Mouse (Mus musculus) hindbrain, embryonic 16.5 days (tissue): ENCODE measurements at regions not wholly inside any gene's neighbourhood (a gene's known extent, or its start where the extent isn't known, plus 50 kb on each side); places are given as distances from the start of the nearest gene placed in this dataset.

Experiments
- ATAC-seq: fragments of 200-750 bp; cut with Nextera tagmentation; 2 replicates; pipeline ENCODE4 v1.8.0; 2017; ENCODE audit warnings: moderate TSS enrichment, moderate library complexity
- H3K27ac ChIP-seq: fragments of 300-500 bp; sonication (generic); 2 replicates; pipeline ENCODE4 v1.5.1; 2014; ENCODE audit warnings: low read depth, mild to moderate bottlenecking, control low read depth, low read length, moderate library complexity
- H3K27me3 ChIP-seq: fragments of 300-500 bp; sonication (generic); replicated peaks from 2 replicates; pipeline ENCODE4 v1.6.1; 2014; ENCODE audit warnings: low read length; ENCODE audit not compliant: control insufficient read depth, insufficient read depth
- H3K36me3 ChIP-seq: fragments of 300-500 bp; sonication (generic); 2 replicates; pipeline ENCODE4 v1.6.1; 2014; ENCODE audit warnings: mild to moderate bottlenecking, low read length, moderate library complexity, mixed read lengths; ENCODE audit not compliant: control insufficient read depth, insufficient read depth
- H3K4me1 ChIP-seq: fragments of 300-500 bp; sonication (generic); 2 replicates; pipeline ENCODE4 v1.6.1; 2014; ENCODE audit warnings: low read depth, low read length; ENCODE audit not compliant: control insufficient read depth, insufficient read depth
- H3K4me2 ChIP-seq: fragments of 300-500 bp; sonication (generic); 2 replicates; pipeline ENCODE4 v1.6.1; 2014; ENCODE audit warnings: mild to moderate bottlenecking, low read length, control low read depth, moderate library complexity
- H3K4me3 ChIP-seq: fragments of 300-500 bp; sonication (generic); 2 replicates; pipeline ENCODE4 v1.5.1; 2014; ENCODE audit warnings: mild to moderate bottlenecking, low read length, control low read depth, moderate library complexity
- H3K9ac ChIP-seq: fragments of 300-500 bp; sonication (generic); 2 replicates; pipeline ENCODE4 v1.6.1; 2014; ENCODE audit warnings: low read depth, mild to moderate bottlenecking, control low read depth, low read length, moderate library complexity
- H3K9me3 ChIP-seq: fragments of 300-500 bp; sonication (generic); 2 replicates; pipeline ENCODE4 v1.6.1; 2014; ENCODE audit warnings: mild to moderate bottlenecking, low read length, moderate library complexity; ENCODE audit not compliant: control insufficient read depth
- WGBS: fragments of 180-500 bp; shearing (Covaris S2); extraction: QIAGEN DNeasy Blood & Tissue Kit; methylation state at CpG from one replicate; pipeline ENCODE4 v1.1.7; 2014; 5-methylcytosine and 5-hydroxymethylcytosine counted together

- Histone ChIP-seq H3K9ac (no peak overlapping the region), H3K4me2 (no peak overlapping the region), H3K9me3 (no peaks in the 10 kb centered on the region), H3K27ac (no peak overlapping the region), H3K4me1 (no peaks in the 10 kb centered on the region), H3K4me3 (no peak overlapping the region), H3K27me3 (no peaks in the 10 kb centered on the region), H3K36me3 (no peaks in the 10 kb centered on the region)
- ATAC-seq, result no peak
- 80% methylated on average over 7 of the region's 7 CpGs for WGBS
Observed at GRCm38 (mm10) chr9:73392036-73392435, 278.8 kb downstream of the Rsl24d1 start.

GRCm38 (mm10) chr9:73413367-73413930 lies 300.2 kb downstream of the Rsl24d1 start:
- Histone ChIP-seq H3K27ac (no peak overlapping the region), H3K27me3 (no peaks in the 10 kb centered on the region), H3K4me3 (no peak overlapping the region), H3K36me3 (no peaks in the 10 kb centered on the region), H3K9ac (no peak overlapping the region), H3K4me1 (no peaks in the 10 kb centered on the region), H3K4me2 (no peak overlapping the region), H3K9me3 (no peaks in the 10 kb centered on the region)
- WGBS, result 62% methylated on average over 8 of the region's 8 CpGs
- ATAC-seq, result peak; percentile 65; the same call in 1 of the 2 replicates

GRCm38 (mm10) chr9:73416084-73416777 lies 303.0 kb downstream of the Rsl24d1 start:
- no peaks in the 10 kb centered on the region for H3K36me3 ChIP-seq
- no peaks in the 10 kb centered on the region for H3K9me3 ChIP-seq
- H3K27ac ChIP-seq, result no peak overlapping the region
- WGBS, result 87% methylated on average over 10 of the region's 10 CpGs
- no peak overlapping the region for H3K4me3 ChIP-seq
- ATAC-seq, result no peak
- H3K27me3 ChIP-seq, result no peaks in the 10 kb centered on the region
- H3K4me2 ChIP-seq, result no peak overlapping the region
- H3K9ac ChIP-seq, result no peak overlapping the region
- H3K4me1 ChIP-seq, result no peaks in the 10 kb centered on the region
